Mouse (Mus musculus) neural tube, embryonic 13.5 days (tissue): ENCODE results near the gene Gm3159. TPM values are rescaled to one million over a fixed set of nuclear protein-coding genes. Genes with fewer than 3 reads are reported as not detected.
"Not testable (repeated sequence)": the region's sequence is repeated elsewhere in the genome, so short reads cannot be mapped to it uniquely, and the experiment has no call there.

Experiments used
- ATAC-seq: fragments of 200-750 bp; cut with Nextera tagmentation; 2 replicates; pipeline ENCODE4 v1.8.0; 2017; ENCODE audit warnings: low read depth, mild to moderate bottlenecking, moderate TSS enrichment, moderate library complexity
- H3K27ac ChIP-seq: fragments of 300-500 bp; sonication (generic); replicated peaks from 2 replicates; pipeline ENCODE4 v1.5.1; 2015; ENCODE audit warnings: moderate library complexity, mild to moderate bottlenecking, inconsistent platforms
- H3K27me3 ChIP-seq: fragments of 300-500 bp; sonication (generic); 2 replicates; pipeline ENCODE4 v1.6.1; 2015; ENCODE audit warnings: mild to moderate bottlenecking, inconsistent platforms
- H3K36me3 ChIP-seq: fragments of 300-500 bp; sonication (generic); 2 replicates; pipeline ENCODE4 v1.6.1; 2015; ENCODE audit warnings: mild to moderate bottlenecking, inconsistent platforms
- H3K4me1 ChIP-seq: fragments of 300-500 bp; sonication (generic); replicated peaks from 2 replicates; pipeline ENCODE4 v1.6.1; 2015; ENCODE audit warnings: inconsistent platforms
- H3K4me2 ChIP-seq: fragments of 300-500 bp; sonication (generic); 2 replicates; pipeline ENCODE4 v1.6.1; 2015; ENCODE audit warnings: inconsistent platforms, mild to moderate bottlenecking, moderate library complexity
- H3K4me3 ChIP-seq: fragments of 300-500 bp; sonication (generic); 2 replicates; pipeline ENCODE4 v1.5.1; 2015; ENCODE audit warnings: mild to moderate bottlenecking, inconsistent platforms
- H3K9ac ChIP-seq: fragments of 300-500 bp; sonication (generic); 2 replicates; pipeline ENCODE4 v1.6.1; 2015; ENCODE audit warnings: moderate library complexity, mild to moderate bottlenecking, inconsistent platforms
- H3K9me3 ChIP-seq: fragments of 300-500 bp; sonication (generic); 2 replicates; pipeline ENCODE4 v1.6.1; 2016; ENCODE audit warnings: inconsistent platforms
- polyA plus RNA-seq: library from polyadenylated mRNA; unstranded; fragments of >200 nt; fragmentation: Nextera tagmentation; extraction: Ambion mirVana; gene quantifications from 2 replicates; pipeline ENCODE4 v1.2.1, GENCODE M21; 2015

The Gm3159 gene
- polyA plus RNA-seq, 1 experiment from 2014 or later, result not detected

- not testable (repeated sequence) for H3K4me3 ChIP-seq, ATAC-seq, H3K9ac ChIP-seq, H3K4me2 ChIP-seq, H3K4me1 ChIP-seq, H3K36me3 ChIP-seq, H3K27ac ChIP-seq, H3K9me3 ChIP-seq, H3K27me3 ChIP-seq
Observed at GRCm38 (mm10) chr14:4430692-4431091, 33.4 kb downstream of the Gm3159 start, which contains the start of gene Gm3173. Gm3173 (plus strand) TSS chr14:4430992.

Other genes starting within 250 kb of the Gm3159 start
- gene Gm3127, start 232.5 kb upstream of the Gm3159 start, polyA plus RNA-seq, result not detected in 2 replicates
- 4.4 and 4.9 TPM in 2 replicates for gene Gm2974, start 214.9 kb upstream of the Gm3159 start, polyA plus RNA-seq
- gene Gm3138, start 147.9 kb upstream of the Gm3159 start, polyA plus RNA-seq, result not detected in 2 replicates
- not detected in 2 replicates for gene Gm3149, start 80.2 kb upstream of the Gm3159 start, polyA plus RNA-seq
- gene 2610042L04Rik, start 62.8 kb upstream of the Gm3159 start, polyA plus RNA-seq, result 2.3 and 3.8 TPM in 2 replicates
- gene Gm3164, start 17.9 kb downstream of the Gm3159 start, polyA plus RNA-seq, result 3.4 and 3.5 TPM in 2 replicates
- 1.4 TPM in 1 of 2 replicates, not detected in the other for gene Gm3173, start 33.5 kb downstream of the Gm3159 start, polyA plus RNA-seq
- gene Gm3182, start 84.2 kb downstream of the Gm3159 start, polyA plus RNA-seq, result not detected in 2 replicates
- not detected in 2 replicates for gene Gm3047, start 157.9 kb downstream of the Gm3159 start, polyA plus RNA-seq
- gene Gm8159, start 234.8 kb downstream of the Gm3159 start, polyA plus RNA-seq, result not detected in 2 replicates